Mouse (Mus musculus) brain, embryonic 14.5 days (tissue): Measurements from ENCODE around the gene Gm9936.

Source experiments
- CTCF ChIP-seq: fragments of 200-500 bp; IDR thresholded peaks from 2 replicates; pipeline ENCODE4 v1.5.1; 2012; ENCODE audit warnings: inconsistent platforms, mild to moderate bottlenecking, moderate library complexity, borderline replicate concordance; ENCODE audit not compliant: insufficient read depth, insufficient read length; ENCODE audit errors: extremely low read depth
- POLR2A ChIP-seq: fragments of 200-500 bp; IDR thresholded peaks from 2 replicates; pipeline ENCODE4 v1.6.1; 2012; ENCODE audit warnings: mild to moderate bottlenecking, inconsistent platforms, borderline replicate concordance; ENCODE audit not compliant: poor library complexity, insufficient read depth, insufficient read length, severe bottlenecking; ENCODE audit errors: extremely low read depth

- no peak for TF ChIP-seq POLR2A
- TF ChIP-seq CTCF: no peak
These were observed 48.7 kb downstream of the Gm9936 start for GRCm38 (mm10) chr5:114809826-114810225.
